Mouse (Mus musculus): ENCODE measurements around the gene 4930467E23Rik.
"Not testable (repeated sequence)": the region's sequence is repeated elsewhere in the genome, so short reads cannot be mapped to it uniquely, and the experiment has no call there.

DNA sequence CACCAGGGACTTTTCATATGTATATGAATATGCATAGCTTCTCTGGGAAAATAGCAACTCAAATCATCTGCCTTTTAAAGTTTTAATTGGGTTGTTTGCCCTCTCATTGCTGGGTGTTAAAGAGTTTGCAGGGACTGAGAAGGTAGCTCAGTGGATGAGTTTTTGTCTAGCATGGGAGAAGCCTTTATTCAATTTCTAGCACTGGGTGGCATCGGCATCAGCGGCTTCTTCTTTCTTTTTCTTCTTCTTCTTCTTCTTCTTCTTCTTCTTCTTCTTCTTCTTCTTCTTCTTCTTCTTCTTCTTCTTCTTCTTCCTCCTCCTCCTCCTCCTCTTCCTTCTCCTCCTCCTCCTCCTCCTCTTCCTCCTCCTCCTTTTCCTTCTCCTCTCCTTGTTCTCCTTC is 28.1 kb upstream of the 4930467E23Rik start:
- not testable (repeated sequence) for TF ChIP-seq POLR2A (IDR thresholded peaks at IDR 0.05; ENCODE audit: low read depth, low read length); CTCF (IDR thresholded peaks at IDR 0.05; ENCODE audit: extremely low read depth, insufficient read depth, insufficient read length, insufficient replicate concordance)

All from spleen, adult 2 months (tissue).